Mouse (Mus musculus) embryo, embryonic 11.5 days (tissue): ENCODE results near the gene Golt1a.

Experiments
- DNase-seq: peaks from one replicate; pipeline ENCODE4 v3.0.0-alpha.2; 2012; ENCODE audit warnings: low read depth, low spot score

The Golt1a gene

DNA sequence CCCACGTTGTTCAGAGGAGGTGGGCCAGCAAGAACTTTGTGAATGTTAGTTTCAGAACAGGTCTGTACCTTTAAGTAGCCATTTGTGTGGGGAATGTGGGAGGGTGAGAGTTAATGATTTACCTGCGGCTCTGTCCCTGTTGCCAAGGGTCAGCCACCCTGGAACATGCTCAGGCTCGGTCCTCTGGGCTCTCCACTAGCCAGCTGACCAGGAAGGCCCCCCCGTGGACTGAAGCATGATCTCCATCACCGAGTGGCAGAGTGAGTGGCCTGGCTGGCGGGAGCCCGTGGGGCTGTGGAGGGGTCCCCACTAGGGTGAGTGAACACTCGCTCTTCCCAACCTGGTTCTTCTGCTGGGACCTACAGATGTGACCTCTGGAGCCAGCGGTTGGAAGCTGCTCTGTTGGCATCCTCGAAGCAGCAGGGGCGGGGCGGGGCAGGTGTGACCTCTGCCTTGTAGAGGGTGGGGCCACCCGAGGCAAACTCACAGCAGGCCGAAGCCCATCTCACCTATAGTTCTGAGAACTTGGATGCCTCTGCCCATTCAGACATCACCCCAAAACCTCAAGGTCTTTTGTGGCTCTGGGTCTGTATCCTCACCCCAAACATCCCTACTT lies at the start of gene Golt1a:
Gene Golt1a (plus strand): TSS at position 149 of the 616 bp plus-strand sequence.
- DNase-seq, result no peak

DNA sequence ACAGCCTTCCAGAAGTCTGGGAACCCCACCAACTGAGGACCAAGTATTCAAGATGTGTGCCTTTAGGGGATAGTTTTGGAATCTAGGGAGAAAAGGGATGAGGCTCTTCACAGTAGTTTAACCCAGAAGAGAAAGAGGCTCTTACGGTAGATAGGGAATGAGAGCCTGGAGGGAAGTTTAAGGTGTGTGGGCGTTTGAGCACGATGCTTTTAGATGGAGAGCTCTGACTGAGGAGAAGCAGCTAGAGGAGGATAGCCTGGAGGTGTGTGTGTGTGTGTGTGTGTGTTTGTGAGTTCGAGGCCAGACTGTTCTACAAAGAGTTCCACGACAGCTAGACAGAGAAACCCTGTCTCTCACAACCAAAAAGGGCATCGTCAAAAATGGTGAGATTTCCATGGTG lies 47.0 kb upstream of the Golt1a start:
- no peak for DNase-seq

DNA sequence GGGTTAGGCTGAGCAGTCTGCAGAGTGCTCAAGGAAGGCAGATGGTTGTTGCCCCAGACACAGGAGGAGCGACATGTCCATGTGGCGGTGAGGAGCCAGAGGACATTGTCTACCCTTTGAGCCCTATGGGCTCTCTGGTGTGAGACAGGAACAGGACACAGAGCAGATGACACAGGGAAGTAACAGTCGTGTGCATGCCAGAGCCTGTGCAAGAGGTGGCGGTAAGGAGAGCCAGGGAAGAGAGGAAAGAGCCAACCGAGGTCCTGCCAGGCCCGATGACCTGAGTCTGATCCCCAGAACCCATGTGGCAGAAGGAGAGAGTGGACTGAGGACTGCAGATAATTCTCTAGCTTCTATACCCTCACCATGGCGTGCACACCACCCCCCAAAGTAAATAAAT lies 46.5 kb upstream of the Golt1a start:
- DNase-seq, result no peak

DNA sequence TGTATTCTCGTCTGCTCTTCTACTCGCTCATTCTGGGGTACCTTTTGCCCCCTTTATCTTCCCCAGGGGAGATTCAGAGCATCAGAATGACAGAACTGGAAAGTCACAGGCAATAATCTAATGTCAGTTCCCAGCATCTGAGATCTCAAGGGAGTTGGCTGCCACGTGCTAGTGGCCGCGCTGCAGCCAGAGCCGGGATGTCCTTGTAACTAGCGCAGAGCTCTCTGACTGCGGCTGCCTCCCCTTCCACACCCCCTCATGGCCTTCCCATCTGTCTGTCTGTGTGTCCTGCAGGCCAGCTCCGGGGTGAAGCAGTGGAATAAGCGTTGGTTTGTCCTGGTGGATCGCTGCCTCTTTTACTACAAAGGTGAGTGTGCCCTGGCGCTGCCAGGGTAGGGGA lies 45.2 kb upstream of the Golt1a start:
- DNase-seq, result no peak

DNA sequence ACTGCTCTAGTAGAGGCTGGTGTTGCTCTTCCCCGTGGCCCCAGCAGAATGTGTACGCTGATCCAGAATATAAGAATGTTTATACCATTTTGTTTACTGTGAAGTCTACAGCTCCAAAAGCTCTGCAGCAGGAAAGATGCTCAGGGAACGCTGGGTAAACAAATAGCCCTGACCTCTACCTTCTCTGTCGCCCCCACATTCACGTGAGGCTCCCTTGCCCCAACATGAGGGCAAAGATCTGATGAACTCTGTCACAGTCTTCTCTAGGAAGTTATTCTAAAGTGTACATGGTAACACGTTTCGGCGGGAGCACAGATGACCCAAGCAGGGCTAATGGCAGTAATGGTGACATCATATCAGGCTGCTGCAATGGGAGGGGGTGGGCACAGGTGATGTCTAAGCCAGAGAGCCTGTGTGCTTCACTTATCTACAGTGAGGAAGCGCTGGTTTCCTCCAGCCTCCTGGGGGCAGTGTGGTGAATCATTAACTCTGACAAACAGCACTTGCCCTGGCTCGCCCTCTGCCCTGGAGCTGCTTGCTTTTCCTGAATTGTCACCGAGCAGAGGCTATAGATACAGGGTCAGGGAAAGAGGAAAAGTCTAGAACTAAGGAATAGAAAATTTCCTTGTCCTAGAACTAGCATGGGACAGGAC lies 44.4 kb upstream of the Golt1a start:
- DNase-seq, result no peak

DNA sequence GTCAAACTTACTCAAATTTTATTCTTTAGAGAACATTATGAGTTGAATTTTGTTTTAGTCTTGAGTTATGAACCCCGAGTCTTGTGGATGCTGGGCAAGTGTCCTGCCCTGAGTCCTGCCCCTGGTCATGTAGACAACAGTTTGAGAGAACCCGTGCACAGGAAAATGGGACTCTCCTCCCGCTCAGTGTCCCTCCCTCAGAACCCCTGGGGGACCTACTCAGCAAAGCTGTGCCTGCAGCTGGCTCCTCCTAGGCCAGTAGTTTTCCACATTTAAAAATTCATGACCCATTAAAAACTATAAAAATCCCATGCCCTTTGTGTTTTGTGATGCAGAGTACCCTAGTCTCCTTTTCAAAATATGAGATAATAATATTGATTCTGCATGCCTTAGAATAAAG lies 42.5 kb upstream of the Golt1a start:
- no peak for DNase-seq

DNA sequence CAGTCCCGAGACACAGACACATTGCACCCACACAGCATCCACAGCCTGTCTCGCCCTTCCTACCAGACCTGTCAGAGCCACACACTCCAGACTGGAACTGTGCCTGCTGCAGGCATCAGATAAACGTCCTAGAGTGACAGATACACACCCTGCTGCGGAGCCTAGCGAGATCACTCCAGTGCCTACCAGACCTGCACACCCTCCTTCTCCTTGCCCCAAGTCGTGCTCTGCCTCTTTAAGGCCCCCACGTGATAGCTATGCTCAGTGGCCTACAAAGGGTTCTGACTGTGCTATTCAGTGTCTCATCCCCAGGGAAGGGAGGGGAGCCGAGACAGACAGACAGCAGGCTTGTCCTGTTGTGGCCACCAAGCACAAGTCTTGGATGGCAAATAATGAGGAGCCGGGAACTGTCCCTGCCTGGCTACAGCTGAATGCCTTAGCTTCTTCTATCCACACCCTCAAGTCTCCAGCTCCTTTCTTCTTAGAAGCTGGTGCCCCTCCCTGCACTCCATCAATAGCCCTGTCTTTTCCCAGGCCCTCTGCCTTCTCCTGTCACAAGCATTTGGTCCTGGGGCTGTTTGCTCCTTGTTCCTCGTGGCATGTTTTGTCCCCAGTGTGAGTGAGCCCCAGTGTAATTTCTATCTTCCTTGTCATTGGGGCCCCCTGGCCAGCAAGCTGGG lies 41.6 kb upstream of the Golt1a start:
- DNase-seq, result no peak

DNA sequence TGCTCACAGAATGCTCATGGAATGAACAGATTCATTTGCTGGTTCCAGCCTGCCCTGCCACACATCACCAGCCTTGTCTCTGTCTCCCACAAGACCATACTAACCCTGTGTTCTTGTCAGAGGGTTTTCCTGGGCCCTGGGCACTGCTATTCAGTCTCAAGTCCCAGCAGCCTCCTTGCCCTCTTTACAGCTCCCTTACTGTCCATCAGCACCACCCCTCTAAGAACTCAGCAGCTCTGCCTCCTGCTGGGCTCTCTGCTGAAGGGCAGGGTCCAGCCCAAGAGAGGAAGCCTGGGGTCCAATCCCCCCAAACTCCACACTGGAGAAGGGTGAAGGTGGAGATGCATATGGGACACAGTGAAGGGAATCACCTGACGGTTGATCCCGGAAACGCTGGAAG lies 41.1 kb upstream of the Golt1a start:
- no peak for DNase-seq

DNA sequence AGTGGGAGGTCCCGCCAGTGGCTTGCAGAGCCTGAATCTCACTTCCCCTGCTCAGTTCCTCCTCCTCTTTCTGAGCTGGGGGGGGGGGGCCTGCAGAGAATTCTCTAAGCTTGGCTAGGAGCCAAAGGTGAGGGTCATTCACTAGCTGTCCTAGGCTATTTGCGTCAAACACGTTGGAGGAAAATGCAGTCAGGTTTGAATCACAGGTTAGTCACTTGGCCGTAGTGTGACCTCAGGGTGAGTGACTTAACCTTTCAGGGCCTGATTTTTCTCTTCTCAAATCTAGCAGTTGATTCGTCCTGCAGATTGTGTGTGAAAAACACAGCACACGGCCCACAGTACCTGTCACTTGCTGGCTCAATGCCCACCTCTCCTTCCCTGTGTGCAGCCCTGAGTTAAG lies 39.3 kb upstream of the Golt1a start:
- no peak for DNase-seq

DNA sequence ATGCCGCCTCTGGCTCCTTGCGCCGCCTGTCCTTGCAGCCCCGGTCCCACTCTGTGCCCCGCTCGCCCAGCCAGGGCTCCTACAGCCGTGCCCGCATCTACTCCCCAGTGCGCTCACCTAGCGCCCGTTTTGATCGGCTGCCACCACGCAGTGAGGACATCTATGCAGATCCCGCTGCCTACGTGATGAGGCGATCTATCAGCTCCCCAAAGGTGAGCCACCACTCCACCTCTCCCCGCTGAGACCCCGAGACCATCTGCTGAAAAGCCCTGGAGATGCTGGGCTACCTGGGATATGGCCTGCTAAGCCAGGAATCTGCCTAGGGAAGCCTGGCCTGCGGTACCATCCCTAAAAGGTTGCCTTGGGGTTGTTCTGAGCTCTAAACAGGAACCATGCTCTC lies 35.4 kb upstream of the Golt1a start:
- no peak for DNase-seq

DNA sequence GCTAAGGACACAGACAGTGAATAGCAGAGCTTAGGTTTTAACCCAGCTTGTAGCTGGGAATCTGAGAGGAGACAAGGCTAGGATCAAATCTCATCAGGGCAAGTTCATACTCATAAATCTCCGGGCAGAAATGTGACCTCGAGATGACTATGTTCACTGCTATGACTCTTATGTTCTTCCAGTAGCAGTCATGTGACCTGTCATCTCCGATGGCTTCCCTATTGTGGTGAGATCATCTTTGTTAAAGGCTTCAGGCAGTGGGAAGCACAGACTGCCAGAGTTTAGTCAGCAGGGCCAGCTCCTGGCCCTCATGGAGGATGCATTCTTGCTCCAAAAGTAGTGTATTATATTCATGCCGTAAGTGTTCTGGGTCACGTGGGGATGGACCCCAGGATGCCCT lies 32.6 kb upstream of the Golt1a start:
- DNase-seq, result no peak

DNA sequence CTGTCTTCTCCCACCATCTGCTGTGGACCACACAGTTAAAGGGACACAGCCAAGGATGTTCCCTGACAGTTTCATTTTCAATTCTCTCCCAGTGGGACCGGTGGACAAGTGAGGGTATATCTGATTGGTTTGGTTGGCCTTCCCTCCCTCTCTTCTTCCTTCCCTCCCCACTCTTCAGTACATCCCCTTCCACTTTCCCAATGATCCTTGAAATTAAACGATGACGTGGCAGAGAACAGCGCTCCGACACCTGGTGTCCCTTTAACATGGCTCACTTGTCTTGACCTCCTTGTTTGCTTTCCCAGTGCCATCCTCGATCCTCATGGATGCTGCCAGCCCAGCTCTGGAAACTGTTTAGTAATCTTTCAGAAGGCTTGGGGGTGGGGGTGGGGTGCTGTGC lies 31.1 kb upstream of the Golt1a start:
- DNase-seq, result no peak

DNA sequence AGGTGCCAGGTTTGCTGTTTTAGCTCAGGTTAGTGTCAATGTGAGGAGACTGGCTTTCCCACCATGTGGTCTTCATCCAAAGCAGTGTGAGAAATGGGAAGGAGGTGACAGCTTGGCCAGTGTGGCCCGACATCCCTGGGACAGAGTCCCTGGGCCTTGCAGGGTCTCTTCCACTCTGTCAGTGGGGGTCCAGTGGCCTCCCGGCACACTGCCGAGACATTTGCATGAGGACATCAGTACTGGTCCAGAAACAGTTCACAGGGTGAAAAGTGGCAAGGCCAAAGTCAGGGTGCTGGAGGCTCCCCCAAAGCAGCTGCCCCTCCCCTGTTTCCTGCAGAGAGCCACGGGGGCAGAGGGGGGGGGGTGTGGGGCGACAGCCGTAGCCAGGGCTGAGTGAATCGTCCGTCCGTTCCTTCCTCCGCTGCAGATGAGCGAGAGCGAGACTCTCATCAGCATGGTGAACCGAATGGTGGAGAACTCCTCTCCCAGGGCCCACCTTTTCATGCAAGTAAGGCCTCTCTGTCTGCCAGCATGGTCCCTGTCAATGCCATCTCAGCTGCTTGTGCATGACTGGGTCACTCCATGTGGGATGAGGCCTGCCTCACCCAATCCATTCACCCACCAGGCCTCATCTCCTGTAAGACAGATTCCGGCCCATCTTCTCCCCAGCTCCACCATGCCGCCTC lies 30.5 kb upstream of the Golt1a start:
- no peak for DNase-seq

DNA sequence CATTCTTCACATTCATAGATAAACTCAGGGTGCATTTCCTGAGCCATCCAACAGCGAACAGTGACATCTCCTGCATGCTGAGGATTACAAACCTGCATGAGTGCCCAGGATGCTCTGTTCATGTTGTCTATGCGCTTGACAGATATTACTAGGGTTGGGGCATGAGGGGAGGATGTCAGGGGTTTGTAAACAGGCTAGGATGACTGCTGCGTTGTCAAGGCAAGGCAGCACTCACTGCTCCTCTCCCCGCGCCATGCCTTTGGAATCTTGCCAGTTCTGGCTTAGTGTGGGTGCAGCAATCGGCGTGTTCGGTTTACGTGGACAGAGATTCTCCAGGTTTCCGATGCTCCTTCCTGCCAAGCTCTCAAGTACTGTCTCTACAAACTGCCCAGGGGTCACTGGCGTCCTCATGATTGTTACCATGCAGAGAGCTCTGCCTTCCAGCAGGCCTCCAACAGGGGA lies 29.9 kb upstream of the Golt1a start:
- no peak for DNase-seq

DNA sequence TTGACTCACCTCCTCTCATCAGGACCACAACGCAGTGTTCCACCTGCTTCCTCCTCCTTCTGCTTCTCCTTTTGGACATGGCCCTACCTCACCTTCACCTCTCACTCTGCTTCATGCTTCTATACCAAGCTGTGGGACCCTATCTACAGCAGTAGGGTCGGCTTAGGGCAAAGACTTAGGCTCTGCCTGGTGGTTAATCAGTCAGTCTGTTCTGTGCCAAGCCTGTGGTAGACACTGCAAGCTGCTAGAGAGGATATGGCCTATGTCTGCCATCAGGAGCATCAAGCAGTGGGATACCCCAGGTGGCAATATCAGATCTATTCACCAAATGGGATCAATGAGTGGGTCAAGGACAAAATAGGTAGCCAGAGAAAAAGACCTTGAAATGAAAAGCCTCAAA lies 29.1 kb upstream of the Golt1a start:
- no peak for DNase-seq

DNA sequence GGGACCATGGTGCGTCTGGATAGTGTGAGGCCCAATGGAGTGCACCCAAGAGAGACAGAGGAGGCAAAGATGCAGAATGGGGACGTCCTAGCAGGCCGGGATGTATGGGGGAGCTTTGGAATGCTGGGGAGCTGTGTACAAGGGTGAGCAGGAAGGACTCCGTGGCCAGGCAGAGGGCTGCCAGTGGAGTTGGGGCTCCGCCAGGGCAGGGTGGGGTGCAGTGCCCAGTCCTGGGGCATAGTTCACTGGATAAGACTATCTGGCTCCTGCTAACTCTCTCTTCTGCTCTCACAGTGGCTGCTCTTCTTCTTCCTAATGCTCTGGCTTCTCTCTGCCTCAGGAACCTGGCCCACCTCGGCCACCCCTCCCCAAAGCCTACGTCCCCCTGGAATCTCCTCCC lies 23.7 kb upstream of the Golt1a start:
- no peak for DNase-seq

DNA sequence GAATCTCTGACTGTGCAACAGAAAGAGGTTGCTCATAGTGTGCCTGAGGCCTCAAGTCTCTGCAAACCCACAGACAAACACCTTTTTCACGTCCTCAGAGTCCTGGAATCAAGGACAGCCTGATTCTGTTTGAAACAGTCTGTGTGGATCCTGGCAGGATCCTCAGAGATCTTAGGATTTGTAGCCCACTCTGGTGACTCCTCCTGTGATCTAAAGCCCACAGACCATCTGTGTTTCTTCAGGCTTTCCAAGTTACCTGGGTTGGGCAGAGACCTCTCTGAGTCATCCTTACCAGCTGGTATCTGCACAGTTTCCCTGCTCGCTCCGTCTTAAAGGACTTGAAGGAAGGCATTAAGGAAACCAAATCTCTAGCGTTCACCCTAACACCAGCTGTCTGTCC lies 22.5 kb upstream of the Golt1a start:
- DNase-seq, result no peak

DNA sequence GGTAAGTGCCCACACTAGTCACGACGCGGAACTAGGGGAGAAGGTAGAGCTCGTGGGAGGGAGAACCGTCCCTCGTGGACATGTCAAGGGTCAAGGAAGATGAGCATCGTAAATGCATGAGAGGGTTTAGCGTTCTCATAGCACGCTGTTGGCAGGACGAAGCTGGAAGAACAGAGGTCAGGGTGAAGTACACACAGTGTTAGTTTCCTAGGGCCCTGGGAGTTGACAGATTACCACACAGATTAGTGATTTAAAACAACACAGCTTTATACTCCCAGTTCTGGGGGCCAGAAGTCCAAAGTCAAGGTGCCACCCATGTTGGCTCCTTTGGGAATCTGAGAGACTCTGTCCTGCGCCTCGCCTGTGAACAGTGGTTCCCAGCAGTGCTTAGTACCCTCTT lies 21.7 kb upstream of the Golt1a start:
- no peak for DNase-seq

DNA sequence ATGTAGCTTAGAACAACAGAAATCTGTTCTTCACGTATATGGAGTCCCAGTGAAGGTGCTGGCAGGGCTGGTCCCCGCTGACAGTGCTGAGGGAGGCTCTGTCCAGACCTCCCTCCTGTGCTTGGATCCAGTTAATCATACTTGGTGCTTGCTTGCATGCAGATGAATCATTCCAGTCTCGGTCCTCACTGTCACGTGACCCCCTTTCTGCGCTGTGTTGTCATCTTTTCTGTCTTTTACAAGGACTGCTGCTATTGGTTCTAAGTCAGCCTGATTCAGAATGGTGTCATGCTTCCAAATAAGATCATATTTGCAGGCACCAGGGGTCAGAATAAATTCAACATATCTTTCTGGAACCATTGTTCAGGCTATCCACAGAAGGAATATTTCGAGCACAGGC lies 17.7 kb upstream of the Golt1a start:
- no peak for DNase-seq

DNA sequence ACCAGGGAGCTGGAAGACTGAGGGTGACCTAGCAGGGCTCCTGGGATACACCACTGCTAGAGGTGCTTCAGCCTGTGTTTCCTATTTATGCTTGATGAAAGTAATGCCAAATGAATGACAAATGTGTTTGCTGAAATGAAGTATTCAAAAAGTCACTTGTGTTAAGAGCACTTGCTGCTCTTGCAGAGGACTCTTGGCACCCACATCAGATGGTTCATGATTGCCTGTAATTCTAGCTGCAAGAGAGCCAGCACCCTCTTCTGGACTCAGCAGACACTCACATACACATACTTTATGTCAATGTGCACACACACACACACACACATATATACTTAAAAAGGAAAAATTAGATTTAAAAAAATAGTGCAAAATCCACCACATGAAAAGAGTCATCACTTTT lies 17.0 kb upstream of the Golt1a start:
- DNase-seq, result no peak

DNA sequence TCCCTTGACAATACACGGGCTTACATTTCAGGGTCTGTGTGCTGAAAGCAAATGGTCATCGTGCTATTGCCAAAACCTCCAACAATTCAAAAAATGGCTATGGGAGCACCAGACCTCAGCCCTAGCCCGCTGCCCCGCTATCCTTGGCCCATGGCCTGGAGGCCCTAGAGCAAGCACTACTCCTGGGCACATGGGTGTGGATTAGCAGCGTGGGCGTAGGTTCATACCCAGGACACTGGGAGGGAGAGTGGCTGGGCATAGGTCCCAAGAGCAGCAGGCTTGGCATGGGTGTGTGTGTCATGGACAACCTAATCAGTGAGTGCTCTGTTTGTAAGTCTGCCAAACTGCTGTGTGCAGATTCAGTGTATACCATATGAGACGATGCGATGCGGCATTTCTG lies 13.2 kb upstream of the Golt1a start:
- no peak for DNase-seq

DNA sequence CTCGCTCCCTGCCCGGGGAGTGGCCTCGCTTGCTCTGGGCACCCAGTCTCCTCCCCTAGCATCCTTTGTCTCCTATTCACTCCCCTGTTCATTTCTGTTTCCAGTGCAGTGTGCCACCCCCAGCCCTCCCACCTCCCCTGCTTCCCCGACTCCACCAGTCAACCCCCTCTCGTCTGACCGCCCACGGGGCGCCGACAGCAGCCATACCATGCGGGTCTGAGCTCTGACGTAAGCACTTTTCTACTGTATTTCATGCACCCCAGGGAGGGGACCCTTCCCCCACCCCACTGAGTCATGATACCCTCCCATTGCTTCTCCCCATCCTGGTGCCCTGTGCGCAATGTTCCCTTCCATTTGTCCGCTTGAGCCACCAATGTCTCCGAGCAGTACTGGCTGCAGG lies 10.8 kb upstream of the Golt1a start:
- DNase-seq, result no peak

DNA sequence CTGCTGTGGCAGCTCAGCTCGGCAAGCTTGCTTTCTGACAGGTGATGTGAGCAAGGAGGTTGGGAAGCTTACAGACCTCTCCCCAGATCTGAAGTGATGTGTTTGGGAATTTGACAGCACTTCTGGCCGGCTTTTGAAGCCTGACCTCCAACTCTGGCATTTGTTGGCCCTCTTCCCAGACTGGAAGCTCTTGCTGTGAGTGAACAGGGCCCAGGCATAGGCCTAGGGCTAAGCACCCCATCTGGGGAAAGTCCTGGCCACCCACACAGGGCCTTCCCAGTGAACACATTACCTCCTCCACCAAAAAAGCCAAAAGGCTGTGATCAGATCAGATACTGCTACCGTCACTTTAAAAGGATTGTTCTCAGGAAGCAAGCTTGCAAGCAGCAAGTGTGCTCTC lies 7.1 kb upstream of the Golt1a start:
- no peak for DNase-seq
